Mouse (Mus musculus): ENCODE data around the gene Sele. TPM values are rescaled to one million over a fixed set of nuclear protein-coding genes. Genes with fewer than 3 reads are reported as not detected.
"Not testable (repeated sequence)": the region's sequence is repeated elsewhere in the genome, so short reads cannot be mapped to it uniquely, and the experiment has no call there.

The Sele gene
- polyA plus RNA-seq (2014; fragmentation: Nextera tagmentation; extraction: Ambion mirVana) = not detected in 2 replicates

GRCm38 (mm10) chr1:164047934-164048333, at the start of gene Sele:
Gene Sele, plus strand, starts transcription at chr1:164048234.
- no peaks in the 10 kb centered on the region for H3K36me3 ChIP-seq (replicated peaks; ENCODE audit: control insufficient read depth, insufficient read depth, low read depth, low read length)
- H3K9ac ChIP-seq (replicated peaks; ENCODE audit: low read length) = no peak within 1 kb of the TSS
- WGBS = 77% methylated on average over 5 of the region's 5 CpGs
- no peak within 1 kb of the TSS for H3K4me3 ChIP-seq (ENCODE audit: low read depth, low read length)
- no peaks in the 10 kb centered on the region for H3K9me3 ChIP-seq (replicated peaks; ENCODE audit: control insufficient read depth, low read length)
- H3K27me3 ChIP-seq (ENCODE audit: control insufficient read depth, insufficient read depth, low read length) = no peaks in the 10 kb centered on the region
- DNase-seq (ENCODE audit: low spot score) (no peak), ATAC-seq (replicated peaks; ENCODE audit: insufficient number of reproducible peaks, low FRiP score, low TSS enrichment, low read depth) (no peak)
- no peak within 1 kb of the TSS for H3K27ac ChIP-seq (replicated peaks; ENCODE audit: low read depth, low read length)
- H3K4me2 ChIP-seq (ENCODE audit: low read depth, low read length) = no peak within 1 kb of the TSS
- H3K4me1 ChIP-seq (ENCODE audit: control insufficient read depth, insufficient read depth, low read length) = no peaks in the 10 kb centered on the region

GRCm38 (mm10) chr1:164001831-164002452, 46.1 kb upstream of the Sele start:
- H3K27me3 ChIP-seq (ENCODE audit: control insufficient read depth, insufficient read depth, low read length) = no peaks in the 10 kb centered on the region
- H3K36me3 ChIP-seq (replicated peaks; ENCODE audit: control insufficient read depth, insufficient read depth, low read depth, low read length) = no peaks in the 10 kb centered on the region
- H3K27ac ChIP-seq (replicated peaks; ENCODE audit: low read depth, low read length) = no peak overlapping the region
- H3K4me1 ChIP-seq (ENCODE audit: control insufficient read depth, insufficient read depth, low read length) = no peaks in the 10 kb centered on the region
- no peak overlapping the region for H3K9ac ChIP-seq (replicated peaks; ENCODE audit: low read length)
- no peak overlapping the region for H3K4me3 ChIP-seq (ENCODE audit: low read depth, low read length)
- no peak overlapping the region for H3K4me2 ChIP-seq (ENCODE audit: low read depth, low read length)
- 64% methylated on average over 6 of the region's 6 CpGs for WGBS
- H3K9me3 ChIP-seq (replicated peaks; ENCODE audit: control insufficient read depth, low read length) = no peaks in the 10 kb centered on the region
- no peak for DNase-seq (ENCODE audit: low spot score)
- ATAC-seq (replicated peaks; ENCODE audit: insufficient number of reproducible peaks, low FRiP score, low TSS enrichment, low read depth) = no peak

GRCm38 (mm10) chr1:164004311-164004710, 43.7 kb upstream of the Sele start:
- ATAC-seq (replicated peaks; ENCODE audit: insufficient number of reproducible peaks, low FRiP score, low TSS enrichment, low read depth) (no peak), DNase-seq (ENCODE audit: low spot score) (no peak)
- no peaks in the 10 kb centered on the region for H3K27me3 ChIP-seq (ENCODE audit: control insufficient read depth, insufficient read depth, low read length)
- 79% methylated on average over 3 of the region's 3 CpGs for WGBS
- no peak overlapping the region for H3K4me2 ChIP-seq (ENCODE audit: low read depth, low read length)
- H3K9ac ChIP-seq (replicated peaks; ENCODE audit: low read length) = no peak overlapping the region
- no peaks in the 10 kb centered on the region for H3K9me3 ChIP-seq (replicated peaks; ENCODE audit: control insufficient read depth, low read length)
- no peaks in the 10 kb centered on the region for H3K4me1 ChIP-seq (ENCODE audit: control insufficient read depth, insufficient read depth, low read length)
- no peak overlapping the region for H3K27ac ChIP-seq (replicated peaks; ENCODE audit: low read depth, low read length)
- no peaks in the 10 kb centered on the region for H3K36me3 ChIP-seq (replicated peaks; ENCODE audit: control insufficient read depth, insufficient read depth, low read depth, low read length)
- H3K4me3 ChIP-seq (ENCODE audit: low read depth, low read length) = no peak overlapping the region

GRCm38 (mm10) chr1:164009235-164009634, 38.8 kb upstream of the Sele start:
- no peaks in the 10 kb centered on the region for H3K4me1 ChIP-seq (ENCODE audit: control insufficient read depth, insufficient read depth, low read length)
- H3K27ac ChIP-seq (replicated peaks; ENCODE audit: low read depth, low read length) = no peak overlapping the region
- ATAC-seq (replicated peaks; ENCODE audit: insufficient number of reproducible peaks, low FRiP score, low TSS enrichment, low read depth) (no peak), DNase-seq (ENCODE audit: low spot score) (peak; percentile 28)
- H3K4me2 ChIP-seq (ENCODE audit: low read depth, low read length) = no peak overlapping the region
- H3K4me3 ChIP-seq (ENCODE audit: low read depth, low read length) = no peak overlapping the region
- H3K36me3 ChIP-seq (replicated peaks; ENCODE audit: control insufficient read depth, insufficient read depth, low read depth, low read length) = no peaks in the 10 kb centered on the region
- no peaks in the 10 kb centered on the region for H3K27me3 ChIP-seq (ENCODE audit: control insufficient read depth, insufficient read depth, low read length)
- WGBS = 42% methylated on average over 2 of the region's 2 CpGs
- no peaks in the 10 kb centered on the region for H3K9me3 ChIP-seq (replicated peaks; ENCODE audit: control insufficient read depth, low read length)
- no peak overlapping the region for H3K9ac ChIP-seq (replicated peaks; ENCODE audit: low read length)

GRCm38 (mm10) chr1:164014616-164015015, 33.4 kb upstream of the Sele start:
- Histone ChIP-seq H3K4me2 (ENCODE audit: low read depth, low read length) (no peak overlapping the region), H3K4me1 (ENCODE audit: control insufficient read depth, insufficient read depth, low read length) (no peaks in the 10 kb centered on the region), H3K9me3 (replicated peaks; ENCODE audit: control insufficient read depth, low read length) (no peaks in the 10 kb centered on the region), H3K27ac (replicated peaks; ENCODE audit: low read depth, low read length) (no peak overlapping the region), H3K4me3 (ENCODE audit: low read depth, low read length) (no peak overlapping the region), H3K27me3 (ENCODE audit: control insufficient read depth, insufficient read depth, low read length) (no peaks in the 10 kb centered on the region), H3K9ac (replicated peaks; ENCODE audit: low read length) (no peak overlapping the region), H3K36me3 (replicated peaks; ENCODE audit: control insufficient read depth, insufficient read depth, low read depth, low read length) (no peaks in the 10 kb centered on the region)
- no peak for DNase-seq (ENCODE audit: low spot score)
- no peak for ATAC-seq (replicated peaks; ENCODE audit: insufficient number of reproducible peaks, low FRiP score, low TSS enrichment, low read depth)
- 33% methylated on average over 1 of the region's 1 CpGs for WGBS

GRCm38 (mm10) chr1:164018221-164018896, 29.7 kb upstream of the Sele start:
- DNase-seq (ENCODE audit: low spot score) = no peak
- no peak overlapping the region for H3K4me2 ChIP-seq (ENCODE audit: low read depth, low read length)
- WGBS = 89% methylated on average over 16 of the region's 16 CpGs

GRCm38 (mm10) chr1:164019789-164020188, 28.2 kb upstream of the Sele start:
- no peaks in the 10 kb centered on the region for H3K27me3 ChIP-seq (ENCODE audit: control insufficient read depth, insufficient read depth, low read length)
- no peaks in the 10 kb centered on the region for H3K9me3 ChIP-seq (replicated peaks; ENCODE audit: control insufficient read depth, low read length)
- no peak for ATAC-seq (replicated peaks; ENCODE audit: insufficient number of reproducible peaks, low FRiP score, low TSS enrichment, low read depth)
- no peaks in the 10 kb centered on the region for H3K36me3 ChIP-seq (replicated peaks; ENCODE audit: control insufficient read depth, insufficient read depth, low read depth, low read length)
- H3K27ac ChIP-seq (replicated peaks; ENCODE audit: low read depth, low read length) = no peak overlapping the region
- 73% methylated on average over 6 of the region's 6 CpGs for WGBS
- DNase-seq (ENCODE audit: low spot score) = no peak
- no peaks in the 10 kb centered on the region for H3K4me1 ChIP-seq (ENCODE audit: control insufficient read depth, insufficient read depth, low read length)
- H3K4me2 ChIP-seq (ENCODE audit: low read depth, low read length) = no peak overlapping the region
- H3K9ac ChIP-seq (replicated peaks; ENCODE audit: low read length) = no peak overlapping the region
- no peak overlapping the region for H3K4me3 ChIP-seq (ENCODE audit: low read depth, low read length)

More at GRCm38 (mm10) chr1:164018221-164018896, 29.7 kb upstream of the Sele start:
- Histone ChIP-seq H3K9ac (replicated peaks; ENCODE audit: low read length) (no peak overlapping the region), H3K36me3 (replicated peaks; ENCODE audit: control insufficient read depth, insufficient read depth, low read depth, low read length) (no peaks in the 10 kb centered on the region), H3K27me3 (ENCODE audit: control insufficient read depth, insufficient read depth, low read length) (no peaks in the 10 kb centered on the region), H3K27ac (replicated peaks; ENCODE audit: low read depth, low read length) (no peak overlapping the region), H3K4me3 (ENCODE audit: low read depth, low read length) (no peak overlapping the region), H3K9me3 (replicated peaks; ENCODE audit: control insufficient read depth, low read length) (no peaks in the 10 kb centered on the region), H3K4me1 (ENCODE audit: control insufficient read depth, insufficient read depth, low read length) (no peaks in the 10 kb centered on the region)
- ATAC-seq (replicated peaks; ENCODE audit: insufficient number of reproducible peaks, low FRiP score, low TSS enrichment, low read depth) = no peak

GRCm38 (mm10) chr1:164020746-164021145, 27.3 kb upstream of the Sele start:
- not testable (repeated sequence) for H3K27ac ChIP-seq (replicated peaks; ENCODE audit: low read depth, low read length); H3K9ac ChIP-seq (replicated peaks; ENCODE audit: low read length); H3K36me3 ChIP-seq (replicated peaks; ENCODE audit: control insufficient read depth, insufficient read depth, low read depth, low read length); H3K27me3 ChIP-seq (ENCODE audit: control insufficient read depth, insufficient read depth, low read length); DNase-seq (ENCODE audit: low spot score); H3K9me3 ChIP-seq (replicated peaks; ENCODE audit: control insufficient read depth, low read length); H3K4me2 ChIP-seq (ENCODE audit: low read depth, low read length); ATAC-seq (replicated peaks; ENCODE audit: insufficient number of reproducible peaks, low FRiP score, low TSS enrichment, low read depth); H3K4me3 ChIP-seq (ENCODE audit: low read depth, low read length); H3K4me1 ChIP-seq (ENCODE audit: control insufficient read depth, insufficient read depth, low read length)
- 86% methylated on average over 3 of the region's 3 CpGs for WGBS

Data from embryonic facial prominence, embryonic 11.5 days (tissue).